ENCODE assay signal across 8 mouse cellular contexts in genomic region chr2:27428071-27428470, GRCm38 (mm10). TPM values are rescaled to one million over a fixed set of nuclear protein-coding genes. Genes with fewer than 3 reads are reported as not detected.
DNase-seq lines count a peak whose midpoint lies in the region; ATAC-seq lines count a peak whose summit lies in the region.

No protein-coding gene starts in this region.

- no peaks in the 10 kb centered on the region for H3K36me3 ChIP-seq in heart, embryonic 12.5 days
- H3K36me3 ChIP-seq in midbrain, embryonic 14.5 days (ENCODE audit: control insufficient read depth, insufficient read depth, low read length), result no peaks in the 10 kb centered on the region

- intact Hi-C loops in left cerebral cortex, postnatal 25 days (cut with DNase I), result loop anchor here (1.0 kb wide), 2 partner anchors 139 to 147 kb away; no protein-coding TSS in a partner anchor

- no peaks in the 10 kb centered on the region for H3K9me3 ChIP-seq in heart, embryonic 12.5 days (replicated peaks)
- no peaks in the 10 kb centered on the region for H3K9me3 ChIP-seq in midbrain, embryonic 14.5 days (ENCODE audit: control insufficient read depth, low read length)

- no peak overlapping the region for H3K9ac ChIP-seq in heart, embryonic 12.5 days
- H3K9ac ChIP-seq in midbrain, embryonic 14.5 days (replicated peaks; ENCODE audit: low read length), result no peak overlapping the region

- H3K4me1 ChIP-seq in heart, embryonic 12.5 days (replicated peaks), result peaks cover 29% of the 10 kb centered on the region
- H3K4me1 ChIP-seq in midbrain, embryonic 14.5 days (ENCODE audit: control insufficient read depth, insufficient read depth, low read length), result peaks cover 25% of the 10 kb centered on the region

- ATAC-seq in heart, embryonic 12.5 days (ENCODE audit: insufficient number of reproducible peaks, low FRiP score), result no peak
- peak; percentile 18; the same call in 1 of the 2 replicates for ATAC-seq in midbrain, embryonic 14.5 days (ENCODE audit: low FRiP score, low TSS enrichment)

- H3K27ac ChIP-seq in heart, embryonic 12.5 days (ENCODE audit: poor library complexity, severe bottlenecking), result no peak overlapping the region
- H3K27ac ChIP-seq in midbrain, embryonic 14.5 days (replicated peaks; ENCODE audit: low read depth, low read length), result peak overlapping the region; percentile 3; the same call in 1 of the 2 replicates

- peak; percentile 98 for DNase-seq in heart, adult 11 months
- peak; percentile 93 to 94 for DNase-seq in cerebellum, postnatal 14 days
- DNase-seq in frontal cortex, postnatal 25 days (ENCODE audit: low spot score in 2 of 2), result peak; percentile 86
- DNase-seq in induced T-regulatory cell, adult 2 months (ENCODE audit: low read depth), result peak; percentile 93
- DNase-seq in left cerebral cortex, postnatal 25 days (ENCODE audit: low spot score in 2 of 2), result peak; percentile 85
- peak; percentile 97 for DNase-seq in midbrain, embryonic 14.5 days
- peak; percentile 72 to 85 for DNase-seq in spleen, adult 18-20 months

- no peak overlapping the region for H3K4me3 ChIP-seq in heart, embryonic 12.5 days
- H3K4me3 ChIP-seq in midbrain, embryonic 14.5 days (replicated peaks; ENCODE audit: low read depth, low read length), result no peak overlapping the region

- peaks cover 13% of the 10 kb centered on the region; the same call in 1 of the 2 replicates for H3K27me3 ChIP-seq in heart, embryonic 12.5 days (replicated peaks)
- no peaks in the 10 kb centered on the region for H3K27me3 ChIP-seq in midbrain, embryonic 14.5 days (ENCODE audit: control insufficient read depth, insufficient read depth, low read length)

- WGBS in heart, embryonic 12.5 days, result under 1% methylated on average over 4 of the region's 4 CpGs
- WGBS in midbrain, embryonic 14.5 days, result 0% methylated on average over 4 of the region's 4 CpGs

- H3K4me2 ChIP-seq in heart, embryonic 12.5 days, result no peak overlapping the region
- H3K4me2 ChIP-seq in midbrain, embryonic 14.5 days (ENCODE audit: low read length), result no peak overlapping the region

RNA-seq across cellular contexts. Expression of gene Vav2, which starts 1.2 kb away (rescaled TPM):
- 4.5 and 5.4 TPM in 2 replicates for polyA plus RNA-seq in heart, embryonic 12.5 days (2016; fragmentation: Nextera tagmentation; extraction: Ambion mirVana)
- 10 to 100 TPM; 11.0 to 11.8 TPM for total RNA-seq in left cerebral cortex, postnatal 25 days (2021)
- 14.1 and 16.4 TPM in 2 replicates for polyA plus RNA-seq in midbrain, embryonic 14.5 days (2014; fragmentation: Nextera tagmentation; extraction: Ambion mirVana)

RNA-seq across cellular contexts. Expression of gene Brd3os, which starts 14.1 kb away (rescaled TPM):
- 2.9 and 3.2 TPM in 2 replicates for polyA plus RNA-seq in heart, embryonic 12.5 days (2016; fragmentation: Nextera tagmentation; extraction: Ambion mirVana)
- total RNA-seq in left cerebral cortex, postnatal 25 days (2021), result 10 to 100 TPM; 29.6 to 33.2 TPM
- polyA plus RNA-seq in midbrain, embryonic 14.5 days (2014; fragmentation: Nextera tagmentation; extraction: Ambion mirVana), result 37.8 and 45.1 TPM in 2 replicates
